Mouse (Mus musculus) embryo, embryonic 9.5 days (tissue): ENCODE results near the gene Mxi1.

Experiments used
- DNase-seq: peaks from one replicate; pipeline ENCODE4 v3.0.0-alpha.2; 2017; ENCODE audit errors: extremely low spot score

The Mxi1 gene

GRCm38 (mm10) chr19:53423341-53423753 lies 113.0 kb downstream of the Mxi1 start:
- no peak for DNase-seq

GRCm38 (mm10) chr19:53423816-53424465 lies 113.6 kb downstream of the Mxi1 start:
- DNase-seq, result no peak

- DNase-seq, result no peak
Measured at GRCm38 (mm10) chr19:53424629-53425028, 114.3 kb downstream of the Mxi1 start.
